In the genomic region with DNA sequence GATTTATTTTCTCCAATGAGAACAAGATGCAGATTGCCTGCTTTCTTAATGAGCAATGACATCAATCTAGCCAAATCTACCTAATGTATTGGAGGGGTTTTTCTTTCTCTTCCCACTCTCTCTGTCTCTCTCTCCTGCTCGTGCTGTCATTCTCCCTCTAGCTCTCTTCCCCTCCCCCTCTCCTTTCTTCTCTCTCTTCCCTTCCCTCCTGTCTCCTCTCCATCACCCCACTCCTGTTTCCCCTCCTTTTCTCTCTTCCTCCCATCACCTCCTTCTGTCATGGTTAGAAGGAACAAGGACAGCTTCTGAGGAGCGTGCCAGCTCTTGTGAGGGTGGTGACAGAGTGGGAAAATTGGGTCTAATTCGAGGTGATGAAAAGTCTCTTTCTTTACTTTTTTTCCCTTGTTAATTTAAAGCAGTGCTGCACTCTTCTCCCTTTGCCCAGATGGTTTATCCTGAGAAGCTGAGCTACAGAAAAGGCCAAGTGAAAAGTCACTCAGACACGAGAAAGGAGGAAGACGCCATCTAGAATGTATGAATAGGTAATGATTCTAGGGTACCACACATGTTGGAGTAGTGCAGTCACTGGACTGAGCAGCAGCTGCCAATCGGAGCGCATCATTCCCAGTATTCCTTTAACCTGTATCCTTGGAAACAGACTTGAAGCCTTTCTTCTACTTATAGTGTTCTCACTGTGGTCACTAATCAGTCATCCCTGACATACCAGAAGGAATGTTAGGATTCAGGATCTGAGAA, we compare ENCODE assay signal across 14 mouse cellular contexts.
DNase-seq lines count a peak whose midpoint lies in the region; ATAC-seq and TF ChIP-seq lines count a peak whose summit lies in the region.
"Had no signal": no experiment of that assay in that cellular context is flagged by ENCODE, and none has a peak within 500 bp of the region (broad histone marks: within the 10 kb centered on the region; RNA-seq: fewer than 3 reads in every experiment).

No protein-coding gene starts in this region.

- TF ChIP-seq CTCF in forebrain, postnatal 0 days (IDR thresholded peaks at IDR 0.05; ENCODE audit: low read depth) = no peak

- no peaks in the 10 kb centered on the region for H3K4me1 ChIP-seq in forebrain, postnatal 0 days (ENCODE audit: insufficient read depth)
- H3K4me1 ChIP-seq in hindbrain, embryonic 14.5 days (replicated peaks; ENCODE audit: control insufficient read depth, insufficient read depth, low read length) = no peaks in the 10 kb centered on the region; the same call in 1 of the 2 replicates
- H3K4me1 ChIP-seq in neural tube, embryonic 12.5 days = no peaks in the 10 kb centered on the region
- H3K4me1 ChIP-seq: limb, embryonic 13.5 days had no signal

- 45% methylated on average over 7 of the region's 7 CpGs for WGBS in forebrain, postnatal 0 days
- 44% methylated on average over 7 of the region's 7 CpGs for WGBS in hindbrain, embryonic 14.5 days
- 75% methylated on average over 7 of the region's 7 CpGs for WGBS in neural tube, embryonic 12.5 days

- H3K27ac ChIP-seq in forebrain, postnatal 0 days (ENCODE audit: low read depth, low read length) = peak overlapping the region; percentile 51
- H3K27ac ChIP-seq in hindbrain, embryonic 14.5 days = peak overlapping the region; percentile 74
- H3K27ac ChIP-seq in neural tube, embryonic 12.5 days = no peak overlapping the region
- H3K27ac ChIP-seq: limb, embryonic 13.5 days had no signal

- no peak overlapping the region for H3K9ac ChIP-seq in forebrain, postnatal 0 days
- H3K9ac ChIP-seq in hindbrain, embryonic 14.5 days = no peak overlapping the region
- H3K9ac ChIP-seq in neural tube, embryonic 12.5 days = no peak overlapping the region
- H3K9ac ChIP-seq: limb, embryonic 13.5 days had no signal

- no peaks in the 10 kb centered on the region for H3K27me3 ChIP-seq in forebrain, postnatal 0 days (ENCODE audit: insufficient read depth, low read length)
- H3K27me3 ChIP-seq in hindbrain, embryonic 14.5 days (ENCODE audit: control insufficient read depth, insufficient read depth, low read length) = no peaks in the 10 kb centered on the region
- H3K27me3 ChIP-seq in neural tube, embryonic 12.5 days (replicated peaks) = no peaks in the 10 kb centered on the region
- H3K27me3 ChIP-seq: limb, embryonic 13.5 days had no signal

- no peaks in the 10 kb centered on the region for H3K9me3 ChIP-seq in forebrain, postnatal 0 days (ENCODE audit: low read length)
- no peaks in the 10 kb centered on the region for H3K9me3 ChIP-seq in hindbrain, embryonic 14.5 days (ENCODE audit: control insufficient read depth, low read length)
- no peaks in the 10 kb centered on the region for H3K9me3 ChIP-seq in neural tube, embryonic 12.5 days
- H3K9me3 ChIP-seq: limb, embryonic 13.5 days had no signal

- no peaks in the 10 kb centered on the region for H3K36me3 ChIP-seq in forebrain, postnatal 0 days (ENCODE audit: insufficient read depth)
- H3K36me3 ChIP-seq in hindbrain, embryonic 14.5 days (replicated peaks; ENCODE audit: control insufficient read depth, insufficient read depth) = no peaks in the 10 kb centered on the region
- H3K36me3 ChIP-seq in neural tube, embryonic 12.5 days = no peaks in the 10 kb centered on the region
- H3K36me3 ChIP-seq: limb, embryonic 13.5 days had no signal

- no peak overlapping the region for H3K4me3 ChIP-seq in forebrain, postnatal 0 days (ENCODE audit: low read depth, low read length)
- H3K4me3 ChIP-seq in hindbrain, embryonic 14.5 days (replicated peaks; ENCODE audit: low read length) = no peak overlapping the region
- no peak overlapping the region for H3K4me3 ChIP-seq in neural tube, embryonic 12.5 days
- H3K4me3 ChIP-seq: limb, embryonic 13.5 days had no signal

- DNase-seq in left cerebral cortex, postnatal 25 days (ENCODE audit: low spot score in 2 of 2) = peak; percentile 18 to 29
- DNase-seq in left cerebral cortex, adult 11 months (ENCODE audit: low spot score) = no peak
- DNase-seq in forebrain, postnatal 0 days = peak; percentile 70
- DNase-seq in hindbrain, embryonic 14.5 days (ENCODE audit: low spot score) = no peak
- DNase-seq in heart, postnatal 36 days = no peak
- DNase-seq in adrenal gland, postnatal 14 days = no peak
- DNase-seq: cerebellum, postnatal 25 days; gastrocnemius, postnatal 10 days; kidney, adult 18-20 months; lung, adult 2 months; thymus, postnatal 14 days had no signal

- ATAC-seq in forebrain, postnatal 0 days = peak; percentile 85
- peak; percentile 83 for ATAC-seq in hindbrain, embryonic 14.5 days (ENCODE audit: low FRiP score)
- ATAC-seq in neural tube, embryonic 12.5 days (ENCODE audit: low FRiP score, low read depth) = peak; percentile 63
- ATAC-seq: CD4-positive, CD25-positive, alpha-beta regulatory T cell, adult 4 months had no signal

- intact Hi-C loops in left cerebral cortex, postnatal 25 days (cut with DNase I) = no loop called here
- intact Hi-C loops in heart, postnatal 36 days (cut with DNase I) = no loop called here

- peak overlapping the region; percentile 23 for H3K4me2 ChIP-seq in forebrain, postnatal 0 days (ENCODE audit: low read depth)
- H3K4me2 ChIP-seq in hindbrain, embryonic 14.5 days (replicated peaks) = peak overlapping the region; percentile 20
- H3K4me2 ChIP-seq in neural tube, embryonic 12.5 days (replicated peaks) = no peak overlapping the region
- H3K4me2 ChIP-seq: limb, embryonic 13.5 days had no signal

Comparison
In these comparisons a context has a peak if more than half of its experiments do, and no peak if none do; other contexts are left out.
1. DNase-seq: peak in left cerebral cortex, postnatal 25 days (2 of 2) and forebrain, postnatal 0 days (single experiment); none in left cerebral cortex, adult 11 months (single experiment), hindbrain, embryonic 14.5 days (single experiment), heart, postnatal 36 days (0 of 2) and adrenal gland, postnatal 14 days (single experiment).
2. Peak in every context shown above with its lines, with median percentiles within 50 percentile points of each other: ATAC-seq.